Mouse (Mus musculus) left cerebral cortex, postnatal 25 days (tissue): ENCODE measurements around the gene Gtf2h4. TPM values are rescaled to one million over a fixed set of nuclear protein-coding genes. Genes with fewer than 3 reads are reported as not detected.

Source experiments
- DNase-seq, 2 experiments: peaks; one replicate each; pipeline ENCODE4 v3.0.0; 2022; ENCODE audit warnings: low spot score in 2 of 2, mixed read lengths in 1 of 2
- intact Hi-C: fragments of 180-260 bp; cut with DNase I; formaldehyde crosslinking; loops from one replicate; pipeline ENCODE4 v1.15.1; 2025
- total RNA-seq, 2 experiments: library from RNA; stranded (reverse); gene quantifications; 2 replicates each; pipeline ENCODE4 v1.2.3; 2021

The Gtf2h4 gene
- total RNA-seq, 2 experiments from 2014 or later = 27.7 to 28.9 TPM

- intact Hi-C loops = no loop called here
These were observed 24.1 kb downstream of the Gtf2h4 start for GRCm38 (mm10) chr17:35649429-35649828.

GRCm38 (mm10) chr17:35643609-35644236, 29.8 kb downstream of the Gtf2h4 start, which contains the start of gene Mucl3:
Gene Mucl3 (minus strand): TSS chr17:35643695.
- no peak for DNase-seq
- intact Hi-C loops = no loop called here

More at GRCm38 (mm10) chr17:35649429-35649828, 24.1 kb downstream of the Gtf2h4 start:
- no peak for DNase-seq

GRCm38 (mm10) chr17:35639352-35639751, 34.2 kb downstream of the Gtf2h4 start:
- intact Hi-C loops = no loop called here
- no peak for DNase-seq

- peak; percentile 50 to 71 for DNase-seq
- intact Hi-C loops = no loop called here
These were observed 34.9 kb downstream of the Gtf2h4 start for GRCm38 (mm10) chr17:35638475-35639190.

- DNase-seq = peak in 1 of 2 experiments; percentile 62
- intact Hi-C loops = no loop called here
These were observed 37.2 kb downstream of the Gtf2h4 start for GRCm38 (mm10) chr17:35636363-35636762.

- DNase-seq = peak; percentile 86 to 92
- intact Hi-C loops = loop anchor here (1.0 kb wide), 3 partner anchors 32 to 90 kb away; partner anchors contain the start of gene Vars2
These were observed 37.8 kb downstream of the Gtf2h4 start for GRCm38 (mm10) chr17:35635699-35636111.

- intact Hi-C loops = loop anchor here (1.0 kb wide), 3 partner anchors 32 to 90 kb away; partner anchors contain the start of gene Vars2
- peak in 1 of 2 experiments; percentile 54 for DNase-seq
These were observed 38.3 kb downstream of the Gtf2h4 start for GRCm38 (mm10) chr17:35635202-35635601.

GRCm38 (mm10) chr17:35633992-35634391, 39.5 kb downstream of the Gtf2h4 start:
- DNase-seq = peak; percentile 68 to 90
- intact Hi-C loops = no loop called here

GRCm38 (mm10) chr17:35626537-35626936, 47.0 kb downstream of the Gtf2h4 start, which contains the start of gene Gm9573:
Gene Gm9573 (minus strand): TSS chr17:35626637.
- no peak for DNase-seq
- intact Hi-C loops = loop anchor here (2.0 kb wide), 1 partner anchor 20 kb away; no protein-coding TSS in a partner anchor

Other genes starting within 250 kb of the Gtf2h4 start
- under 1 TPM in 1 of 2 experiments, not detected in 1; 0.34 TPM for gene H2-Q6, start 248.9 kb downstream of the Gtf2h4 start, total RNA-seq
- under 1 TPM; 0.30 to 0.34 TPM for gene H2-Q7, start 234.6 kb downstream of the Gtf2h4 start, total RNA-seq
- gene H2-Q10, start 203.7 kb downstream of the Gtf2h4 start, total RNA-seq = under 1 TPM; 0.09 to 0.39 TPM
- not detected for gene Pou5f1, start 167.7 kb downstream of the Gtf2h4 start, total RNA-seq
- gene Tcf19, start 156.9 kb downstream of the Gtf2h4 start, total RNA-seq = 10 to 100 TPM in 1 of 2 experiments, 1 to 10 TPM in 1; 9.5 to 10.3 TPM
- 10 to 100 TPM; 10.0 to 11.9 TPM for gene Cchcr1, start 156.6 kb downstream of the Gtf2h4 start, total RNA-seq
- gene Psors1c2, start 140.5 kb downstream of the Gtf2h4 start, total RNA-seq = under 1 TPM; 0.60 to 0.82 TPM
- gene Cdsn, start 121.6 kb downstream of the Gtf2h4 start, total RNA-seq = 1 to 10 TPM; 1.1 to 1.3 TPM
- gene 2300002M23Rik, start 106.3 kb downstream of the Gtf2h4 start, total RNA-seq = not detected
- not detected for gene Sfta2, start 72.2 kb downstream of the Gtf2h4 start, total RNA-seq
- not detected for gene Gm9573, start 47.1 kb downstream of the Gtf2h4 start, total RNA-seq
- gene Mucl3, start 30.0 kb downstream of the Gtf2h4 start, total RNA-seq = not detected
- 10 to 100 TPM; 31.1 to 32.6 TPM for gene Vars2, start 6.1 kb downstream of the Gtf2h4 start, total RNA-seq
- 10 to 100 TPM; 51.9 to 55.4 TPM for gene Ddr1, start 30.9 kb upstream of the Gtf2h4 start, total RNA-seq
- 10 to 100 TPM; 11.2 to 12.5 TPM for gene Ier3, start 147.9 kb upstream of the Gtf2h4 start, total RNA-seq
- 100 to 1,000 TPM; 120 to 137 TPM for gene Flot1, start 149.5 kb upstream of the Gtf2h4 start, total RNA-seq
- 100 to 1,000 TPM; 492 to 522 TPM for gene Tubb5, start 164.6 kb upstream of the Gtf2h4 start, total RNA-seq
- 10 to 100 TPM in 1 of 2 experiments, 1 to 10 TPM in 1; 9.7 to 12.0 TPM for gene Mdc1, start 167.8 kb upstream of the Gtf2h4 start, total RNA-seq
- gene Nrm, start 187.6 kb upstream of the Gtf2h4 start, total RNA-seq = 1 to 10 TPM; 3.2 to 3.6 TPM
- gene Ppp1r18, start 191.9 kb upstream of the Gtf2h4 start, total RNA-seq = 1 to 10 TPM; 8.3 to 8.7 TPM
- 10 to 100 TPM; 29.5 to 32.4 TPM for gene Dhx16, start 206.1 kb upstream of the Gtf2h4 start, total RNA-seq
- gene 2310061I04Rik, start 223.7 kb upstream of the Gtf2h4 start, total RNA-seq = 10 to 100 TPM; 55.4 to 59.6 TPM
- 10 to 100 TPM; 53.0 to 56.1 TPM for gene Atat1, start 236.3 kb upstream of the Gtf2h4 start, total RNA-seq
- gene Mrps18b, start 242.7 kb upstream of the Gtf2h4 start, total RNA-seq = 10 to 100 TPM; 35.3 to 40.1 TPM
- 10 to 100 TPM; 70.2 to 76.0 TPM for gene Ppp1r10, start 242.7 kb upstream of the Gtf2h4 start, total RNA-seq